Mouse (Mus musculus) kidney, postnatal 4 days (tissue): ENCODE data around the gene Slc43a1.

Source experiments
- DNase-seq, 2 experiments: peaks; one replicate each; pipeline ENCODE4 v3.0.0; 2021; ENCODE audit warnings: mixed read lengths in 2 of 2

Gene Slc43a1

GRCm38 (mm10) chr2:84831666-84832391, 6.8 kb upstream of the Slc43a1 start:
- peak; percentile 83 to 87 for DNase-seq

GRCm38 (mm10) chr2:84837107-84837506, 1.5 kb upstream of the Slc43a1 start:
- DNase-seq = no peak

GRCm38 (mm10) chr2:84837817-84838592, 645 bp upstream of the Slc43a1 start:
- no peak for DNase-seq

GRCm38 (mm10) chr2:84838993-84839980, 637 bp downstream of the Slc43a1 start:
- DNase-seq = peak; percentile 47 to 62

GRCm38 (mm10) chr2:84840016-84840747, 1.5 kb downstream of the Slc43a1 start:
- DNase-seq = peak; percentile 83 to 89

GRCm38 (mm10) chr2:84840748-84841563, 2.3 kb downstream of the Slc43a1 start:
- no peak for DNase-seq

GRCm38 (mm10) chr2:84841905-84842304, 3.3 kb downstream of the Slc43a1 start:
- no peak for DNase-seq

- DNase-seq = no peak
Measured at GRCm38 (mm10) chr2:84843654-84844053, 5.0 kb downstream of the Slc43a1 start.

GRCm38 (mm10) chr2:84845226-84845625, 6.6 kb downstream of the Slc43a1 start:
- DNase-seq = no peak

GRCm38 (mm10) chr2:84850407-84851129, 11.9 kb downstream of the Slc43a1 start:
- DNase-seq = no peak

GRCm38 (mm10) chr2:84851130-84852040, 12.7 kb downstream of the Slc43a1 start:
- peak; percentile 67 to 79 for DNase-seq

- peak; percentile 63 to 74 for DNase-seq
Measured at GRCm38 (mm10) chr2:84855732-84856131, 17.1 kb downstream of the Slc43a1 start.

GRCm38 (mm10) chr2:84858551-84858950, 19.9 kb downstream of the Slc43a1 start:
- no peak for DNase-seq

- no peak for DNase-seq
Measured at GRCm38 (mm10) chr2:84859991-84860780, 21.5 kb downstream of the Slc43a1 start.

GRCm38 (mm10) chr2:84861430-84861829, 22.8 kb downstream of the Slc43a1 start:
- DNase-seq = no peak

- DNase-seq = no peak
Measured at GRCm38 (mm10) chr2:84862231-84862630, 23.6 kb downstream of the Slc43a1 start.

GRCm38 (mm10) chr2:84865616-84866571, 27.2 kb downstream of the Slc43a1 start:
- DNase-seq = peak; percentile 81 to 83
